Mouse (Mus musculus): ENCODE measurements around the gene Gp1bb. TPM values are rescaled to one million over a fixed set of nuclear protein-coding genes. Genes with fewer than 3 reads are reported as not detected.

Gp1bb gene
- total RNA-seq, 2 experiments from 2014 or later, result 1.1 to 1.6 TPM

GRCm38 (mm10) chr16:18629390-18630231 lies 7.4 kb upstream of the Gp1bb start, which contains the start of gene Sept5:
TSS of gene Sept5 (minus strand) at chr16:18629954.
- DNase-seq (ENCODE audit: low spot score in 2 of 2), result peak; percentile 56 to 82
- intact Hi-C loops (cut with DNase I), result loop anchor here (5.0 kb wide), 1 partner anchor 168 kb away; no protein-coding TSS in a partner anchor

DNA sequence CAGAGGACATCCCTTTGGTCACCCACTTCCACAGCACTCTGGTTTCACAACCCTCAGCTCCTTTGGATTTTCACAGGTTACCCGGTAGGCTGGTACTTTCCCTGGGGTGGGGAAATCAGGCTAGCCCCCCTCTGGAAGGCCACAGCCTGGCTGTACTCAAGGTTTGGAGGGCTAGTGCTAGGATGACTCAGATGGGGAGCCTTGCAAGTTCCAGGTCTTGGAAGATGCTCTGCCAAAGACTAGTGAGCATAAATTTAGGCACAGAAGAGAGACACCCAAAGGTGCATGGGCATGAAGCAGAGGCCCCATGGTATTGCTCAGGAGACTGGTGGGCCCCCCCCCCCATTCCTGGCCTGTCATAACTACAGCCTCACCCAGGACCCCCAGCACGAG lies 6.7 kb upstream of the Gp1bb start:
- no peak for DNase-seq (ENCODE audit: low spot score in 2 of 2)
- intact Hi-C loops (cut with DNase I), result loop anchor here (5.0 kb wide), 1 partner anchor 168 kb away; no protein-coding TSS in a partner anchor

DNA sequence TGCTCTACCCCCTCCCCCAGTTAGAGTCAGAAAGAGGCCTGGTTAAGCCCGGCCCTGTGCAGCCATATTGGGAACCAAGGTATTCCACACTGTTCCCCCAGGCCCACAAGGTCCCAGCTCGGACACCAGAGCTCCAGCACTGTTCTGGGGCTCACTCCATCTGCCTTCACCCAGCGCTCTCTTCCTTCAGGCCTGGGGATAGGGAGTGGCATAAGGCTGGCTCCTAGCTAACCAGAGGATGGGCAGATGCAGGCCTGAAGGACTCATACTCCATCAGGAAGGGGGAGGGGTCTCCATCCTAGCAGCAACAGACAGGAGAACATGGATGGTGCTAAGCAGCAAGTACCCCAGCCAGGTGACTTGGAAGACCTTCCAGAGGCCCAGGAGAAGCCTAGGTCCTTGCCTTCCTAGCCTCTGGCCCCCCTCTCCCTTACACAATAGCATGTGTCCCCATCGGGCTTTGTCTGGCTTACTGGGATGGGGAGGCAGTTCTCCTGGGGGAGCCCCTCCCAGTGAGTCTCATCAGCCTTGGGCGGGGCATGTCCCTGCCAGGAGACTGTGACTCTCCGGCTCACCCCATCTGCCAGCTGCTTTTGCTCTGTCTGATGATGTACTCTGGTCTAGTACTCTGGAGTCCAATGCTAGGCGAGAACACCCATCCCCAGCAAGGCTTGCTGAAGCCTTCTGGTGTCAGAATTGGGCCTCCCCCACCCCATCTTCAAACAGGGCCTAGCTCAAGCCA lies 6.2 kb upstream of the Gp1bb start:
- DNase-seq (ENCODE audit: low spot score in 2 of 2), result peak in 1 of 2 experiments; percentile 49
- intact Hi-C loops (cut with DNase I), result loop anchor here (5.0 kb wide), 1 partner anchor 169 kb away; no protein-coding TSS in a partner anchor

- no peak for DNase-seq (ENCODE audit: low spot score in 2 of 2)
- intact Hi-C loops (cut with DNase I), result loop anchor here (2.0 to 5.0 kb wide), 2 partner anchors 52 to 170 kb away; no protein-coding TSS in a partner anchor
These were observed 5.0 kb upstream of the Gp1bb start for GRCm38 (mm10) chr16:18627163-18627562.

GRCm38 (mm10) chr16:18626376-18626878 lies 4.2 kb upstream of the Gp1bb start, which contains the start of gene Gm49601:
TSS of gene Gm49601 (minus strand) at chr16:18626427.
- DNase-seq (ENCODE audit: low spot score in 2 of 2), result peak; percentile 86 to 90
- intact Hi-C loops (cut with DNase I), result loop anchor here (2.0 to 5.0 kb wide), 2 partner anchors 52 to 171 kb away; no protein-coding TSS in a partner anchor

DNA sequence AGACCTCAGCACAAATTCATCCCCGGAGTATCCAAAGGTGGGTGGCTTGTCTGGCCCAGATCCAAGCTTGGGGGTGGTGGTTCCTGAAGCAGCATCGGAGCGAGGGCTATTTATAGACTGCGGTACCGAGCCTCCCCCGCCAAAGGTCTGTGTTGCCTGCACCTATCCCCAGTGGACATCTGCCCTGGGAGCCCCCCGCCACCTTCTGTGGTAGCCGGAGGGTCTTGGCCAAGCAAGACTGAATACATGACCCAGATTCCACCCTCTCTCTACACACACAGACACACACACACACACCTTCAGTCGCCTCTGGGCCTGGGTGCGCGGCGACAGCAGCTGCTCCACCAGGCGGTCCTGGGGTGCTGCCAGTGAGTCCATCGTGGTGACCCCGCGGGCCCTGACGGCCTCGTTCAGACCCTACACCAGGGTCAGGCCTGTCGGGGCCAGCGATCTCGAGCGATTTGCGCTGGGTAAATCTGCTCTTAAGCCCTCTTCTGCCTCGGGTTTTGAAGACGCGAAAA lies 3.6 kb upstream of the Gp1bb start:
- intact Hi-C loops (cut with DNase I), result loop anchor here (2.0 to 5.0 kb wide), 2 partner anchors 53 to 171 kb away; no protein-coding TSS in a partner anchor
- DNase-seq (ENCODE audit: low spot score in 2 of 2), result peak; percentile 81

DNA sequence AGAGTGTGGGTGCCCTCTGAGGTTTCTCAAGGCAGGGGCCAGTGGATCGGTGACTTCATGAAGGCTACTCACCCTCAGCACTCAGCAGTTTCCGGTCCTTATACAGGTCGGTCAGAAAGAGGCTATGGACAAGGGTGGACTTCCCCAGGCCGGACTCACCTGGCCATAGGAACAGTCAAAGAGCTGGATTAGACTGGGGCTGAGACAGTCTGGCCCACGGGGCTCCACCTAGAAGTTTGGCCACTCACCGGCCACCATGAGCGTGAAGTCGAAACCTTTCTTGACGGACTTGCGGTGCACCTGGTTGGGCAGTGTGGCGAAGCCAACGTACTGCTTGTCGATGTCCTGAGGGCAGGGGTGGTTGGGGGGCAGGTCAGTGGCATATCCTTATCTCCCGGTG lies 2.9 kb upstream of the Gp1bb start:
- peak in 1 of 2 experiments; percentile 35 for DNase-seq (ENCODE audit: low spot score in 2 of 2)

DNA sequence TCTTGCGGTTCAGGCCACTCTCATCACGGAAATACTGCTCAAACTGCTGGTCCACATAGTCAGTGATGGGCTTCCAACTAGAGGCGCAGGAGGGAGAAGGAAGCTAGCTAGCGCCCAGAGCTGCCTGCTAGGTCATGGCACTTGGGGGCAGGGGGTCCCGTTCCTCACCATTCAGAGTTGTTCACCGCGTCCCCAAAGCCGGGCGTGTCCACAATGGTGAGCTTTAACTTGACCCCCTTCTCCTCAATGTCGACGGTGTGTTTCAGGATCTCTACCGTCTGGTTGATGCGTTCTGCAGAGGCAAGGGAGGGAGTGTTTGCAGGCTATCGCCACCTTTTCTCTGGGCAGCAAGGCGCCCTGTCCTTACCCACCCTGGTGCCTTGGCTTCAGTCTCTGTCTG lies 2.4 kb upstream of the Gp1bb start:
- intact Hi-C loops (cut with DNase I), result loop anchor here (5.0 kb wide), 2 partner anchors 127 to 173 kb away; partner anchors contain the start of genes Gnb1l and Rtl10
- no peak for DNase-seq (ENCODE audit: low spot score in 2 of 2)

More for the DNA sequence above, 2.9 kb upstream of the Gp1bb start:
- intact Hi-C loops (cut with DNase I), result loop anchor here (5.0 kb wide), 1 partner anchor 172 kb away; no protein-coding TSS in a partner anchor

GRCm38 (mm10) chr16:18623751-18624540 lies 1.7 kb upstream of the Gp1bb start:
- no peak for DNase-seq (ENCODE audit: low spot score in 2 of 2)

DNA sequence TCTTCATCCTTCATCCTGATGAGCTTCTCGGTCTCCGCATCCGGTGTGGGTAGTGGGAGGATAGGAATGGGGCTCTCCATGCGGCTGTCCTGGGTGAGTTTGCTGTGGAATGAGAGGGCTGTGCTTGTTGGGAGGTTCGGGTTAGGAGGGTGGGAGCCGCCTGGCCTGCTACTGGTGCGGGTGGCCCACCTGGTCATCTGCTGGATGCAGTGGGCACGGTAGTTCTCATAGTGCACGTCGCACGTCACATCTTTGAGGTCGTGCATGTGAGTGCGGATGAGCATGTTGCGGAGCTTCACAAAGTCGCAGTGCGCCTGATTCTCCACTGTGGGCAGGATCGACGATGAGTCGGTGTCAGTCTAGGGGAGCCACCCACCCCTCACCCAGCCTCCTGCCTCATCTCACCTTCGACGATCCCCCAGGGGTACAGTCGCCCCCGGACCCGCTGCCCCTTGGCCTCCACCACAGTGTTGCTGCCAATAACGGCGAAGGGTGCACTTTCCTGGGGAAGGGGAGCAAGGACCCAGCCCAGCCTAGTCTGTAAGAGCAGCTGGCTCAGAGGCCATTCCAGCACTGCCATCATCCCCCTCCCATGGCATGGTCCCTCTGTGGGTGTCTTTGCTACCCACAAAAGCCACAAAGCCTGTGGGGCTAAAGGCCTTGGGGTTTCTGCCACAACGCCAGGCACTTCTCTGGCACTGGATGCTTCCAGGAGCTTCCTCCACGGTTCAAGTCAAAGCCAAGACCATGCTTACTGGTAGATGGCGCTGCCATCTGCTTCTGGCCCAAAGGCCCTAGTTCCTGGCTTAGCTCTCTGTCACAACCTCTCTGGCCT lies 930 bp upstream of the Gp1bb start:
- DNase-seq (ENCODE audit: low spot score in 2 of 2), result peak; percentile 36 to 49
- intact Hi-C loops (cut with DNase I), result loop anchor here (5.0 kb wide), 1 partner anchor 126 kb away; the partner anchor contains the start of genes Gnb1l and Rtl10

More at GRCm38 (mm10) chr16:18623751-18624540, 1.7 kb upstream of the Gp1bb start:
- intact Hi-C loops (cut with DNase I), result loop anchor here (5.0 kb wide), 1 partner anchor 127 kb away; the partner anchor contains the start of genes Gnb1l and Rtl10

GRCm38 (mm10) chr16:18621362-18622001 lies 721 bp downstream of the Gp1bb start:
- peak in 1 of 2 experiments; percentile 66 for DNase-seq (ENCODE audit: low spot score in 2 of 2)
- intact Hi-C loops (cut with DNase I), result loop anchor here (5.0 kb wide), 1 partner anchor 124 kb away; the partner anchor contains the start of genes Gnb1l and Rtl10

- intact Hi-C loops (cut with DNase I), result loop anchor here (5.0 kb wide), 1 partner anchor 123 kb away; the partner anchor contains the start of genes Gnb1l and Rtl10
These were observed 1.4 kb downstream of the Gp1bb start for GRCm38 (mm10) chr16:18620601-18621361.

DNA sequence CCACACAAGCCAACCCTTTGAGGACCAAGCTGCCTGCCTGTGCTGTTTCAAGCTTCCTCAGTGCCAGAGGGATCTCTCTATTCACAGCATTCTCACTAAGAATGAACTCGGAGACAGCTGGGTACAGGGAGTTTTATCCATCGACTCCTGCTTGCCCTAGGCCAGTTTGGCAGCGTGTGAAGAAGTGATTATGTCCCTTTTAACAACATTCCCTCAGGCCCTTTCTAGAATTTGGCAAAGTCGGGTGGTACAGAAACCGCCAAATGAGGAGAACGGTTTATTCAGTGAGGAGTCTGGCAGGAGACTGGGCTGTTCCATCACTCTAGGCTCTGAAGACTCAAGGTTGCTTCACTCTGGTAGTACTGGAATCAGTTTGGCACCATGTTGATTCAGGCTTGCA lies 2.0 kb downstream of the Gp1bb start:
- DNase-seq (ENCODE audit: low spot score in 2 of 2), result no peak
- intact Hi-C loops (cut with DNase I), result loop anchor here (5.0 kb wide), 1 partner anchor 123 kb away; the partner anchor contains the start of genes Gnb1l and Rtl10

More at GRCm38 (mm10) chr16:18620601-18621361, 1.4 kb downstream of the Gp1bb start:
- peak; percentile 69 to 70 for DNase-seq (ENCODE audit: low spot score in 2 of 2)

DNA sequence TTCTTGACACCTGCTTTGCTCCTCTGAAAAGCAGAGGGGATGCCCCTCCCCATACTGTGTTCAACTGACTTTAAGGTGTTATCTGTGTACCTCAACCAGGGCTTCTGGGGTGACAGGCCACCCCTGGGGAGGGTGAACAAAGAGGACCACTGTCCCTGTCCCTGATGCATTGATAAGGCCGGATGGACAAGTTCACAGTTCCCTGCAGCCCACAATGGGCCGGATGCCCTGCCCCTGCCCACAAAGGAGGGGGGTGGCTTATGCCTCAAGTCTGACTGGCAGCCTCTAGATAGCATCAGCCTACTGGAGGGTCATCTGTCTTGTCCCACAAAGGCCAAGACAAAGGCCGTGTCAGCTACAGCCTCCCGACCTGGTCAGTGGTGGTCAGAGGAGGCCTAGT lies 3.1 kb downstream of the Gp1bb start:
- no peak for DNase-seq (ENCODE audit: low spot score in 2 of 2)
- intact Hi-C loops (cut with DNase I), result no loop called here

- DNase-seq (ENCODE audit: low spot score in 2 of 2), result no peak
- intact Hi-C loops (cut with DNase I), result no loop called here
These were observed 3.9 kb downstream of the Gp1bb start for GRCm38 (mm10) chr16:18618297-18618696.

Data from left cerebral cortex, postnatal 36 days (tissue).